Mouse (Mus musculus) brain, embryonic 14.5 days (tissue): ENCODE measurements at regions not wholly inside any gene's neighbourhood (a gene's known extent, or its start where the extent isn't known, plus 50 kb on each side); places are given as distances from the start of the nearest gene placed in this dataset.

ENCODE experiments used
- CTCF ChIP-seq: fragments of 200-500 bp; IDR thresholded peaks from 2 replicates; pipeline ENCODE4 v1.5.1; 2012; ENCODE audit warnings: inconsistent platforms, mild to moderate bottlenecking, moderate library complexity, borderline replicate concordance; ENCODE audit not compliant: insufficient read depth, insufficient read length; ENCODE audit errors: extremely low read depth
- POLR2A ChIP-seq: fragments of 200-500 bp; IDR thresholded peaks from 2 replicates; pipeline ENCODE4 v1.6.1; 2012; ENCODE audit warnings: mild to moderate bottlenecking, inconsistent platforms, borderline replicate concordance; ENCODE audit not compliant: poor library complexity, insufficient read depth, insufficient read length, severe bottlenecking; ENCODE audit errors: extremely low read depth

DNA sequence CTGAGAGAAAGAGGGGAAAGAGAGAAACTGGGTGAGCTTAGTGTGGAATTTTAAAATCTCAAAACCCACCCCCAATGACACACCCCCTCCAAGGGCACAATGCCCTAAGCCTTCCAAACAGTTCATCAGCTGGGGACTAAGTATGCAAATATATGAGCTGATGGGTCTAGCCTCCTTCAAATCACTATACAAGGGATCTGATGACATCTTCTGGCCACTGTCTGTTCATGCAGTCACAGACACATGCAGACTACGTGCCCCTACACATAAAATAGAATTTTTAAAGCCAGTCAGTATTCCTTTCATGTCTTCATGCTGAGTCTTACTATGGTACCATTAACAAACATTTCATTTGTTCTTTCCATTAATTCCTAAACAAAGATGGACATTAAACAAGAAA, 54.5 kb upstream of the Isx start:
- TF ChIP-seq CTCF, result peak; percentile 33; the same call in 1 of the 2 replicates
- TF ChIP-seq POLR2A, result no peak
